Mouse (Mus musculus) central nervous system, embryonic 18 days (tissue): ENCODE measurements around the gene Capza2. TPM values are rescaled to one million over a fixed set of nuclear protein-coding genes. Genes with fewer than 3 reads are reported as not detected.

Experiments
- polyA plus RNA-seq: library from polyadenylated mRNA; depleted of rRNA; stranded (reverse); fragments of >200 nt; gene quantifications from 2 replicates; pipeline ENCODE4 v1.2.3, GENCODE M21; 2012; rRNA removed

Capza2 gene
- 127 and 131 TPM in 2 replicates for polyA plus RNA-seq

GRCm38 (mm10) chr6:17635615-17636284 is at the start of gene Capza2:
TSS of gene Capza2 (plus strand) at chr6:17636234.

GRCm38 (mm10) chr6:17692647-17693046 is 56.6 kb downstream of the Capza2 start, which contains the start of gene St7:
TSS of gene St7 (plus strand) at chr6:17692933.

Other genes starting within 250 kb of the Capza2 start
- 7.2 and 8.1 TPM in 2 replicates for gene Met, start 172.4 kb upstream of the Capza2 start, polyA plus RNA-seq
- gene St7, start 56.7 kb downstream of the Capza2 start, polyA plus RNA-seq: 67.1 and 70.3 TPM in 2 replicates